1 mouse cellular context compared by ENCODE assay signal in genomic region chr11:53706934-53707717, GRCm38 (mm10).
TF ChIP-seq lines count a peak whose summit lies in the region.

Gene Rad50, minus strand, starts transcription at chr11:53707319.

TF ChIP-seq in CH12.LX, 34 proteins besides CTCF, POLR2A, EP300 and RAD21 (continued from another document):
- TF ChIP-seq ZNF384 (IDR thresholded peaks at IDR 0.05; ENCODE audit: low read depth, low read length), result 0 out of 2 replicates have a peak, but pooled peaks have one; percentile 5
- peak; percentile 65; the same call in 1 of the 2 replicates for TF ChIP-seq IRF4 (IDR thresholded peaks at IDR 0.05; ENCODE audit: low read depth, low read length)
- no peak for TF ChIP-seq PAX5 (IDR thresholded peaks at IDR 0.05; ENCODE audit: low read length)
- peak; percentile 76; the same call in 1 of the 2 replicates for TF ChIP-seq HCFC1 (IDR thresholded peaks at IDR 0.05; ENCODE audit: low read depth, low read length)
- no peak for TF ChIP-seq ZKSCAN1 (IDR thresholded peaks at IDR 0.05; ENCODE audit: borderline replicate concordance, low read depth, low read length)
- TF ChIP-seq ZC3H11A (IDR thresholded peaks at IDR 0.05; ENCODE audit: low read depth, low read length), result no peak
- TF ChIP-seq ELF1 (IDR thresholded peaks at IDR 0.05; ENCODE audit: low read depth, low read length), result peak; percentile 79
- TF ChIP-seq USF1 (IDR thresholded peaks at IDR 0.05; ENCODE audit: low read depth, low read length), result peak; percentile 97
- TF ChIP-seq MYC (IDR thresholded peaks at IDR 0.05; ENCODE audit: low read depth, low read length), result peak; percentile 88
- peak; percentile 94 for TF ChIP-seq MXI1 (IDR thresholded peaks at IDR 0.05; ENCODE audit: low read depth, low read length)
- no peak; the same call in none of the 2 replicates for TF ChIP-seq MEF2A (IDR thresholded peaks at IDR 0.05; ENCODE audit: borderline replicate concordance, low read depth, low read length)
- TF ChIP-seq SMC3 (IDR thresholded peaks at IDR 0.05; ENCODE audit: low read depth, low read length), result no peak; the same call in none of the 2 replicates
- 0 out of 2 replicates have a peak, but pooled peaks have one; percentile 24 for TF ChIP-seq CHD1 (IDR thresholded peaks at IDR 0.05; ENCODE audit: low read depth, low read length)
